Mouse (Mus musculus): ENCODE data around the gene Dgke. TPM values are rescaled to one million over a fixed set of nuclear protein-coding genes. Genes with fewer than 3 reads are reported as not detected.

Dgke gene
- polyA plus RNA-seq, 1 experiment from 2014 or later, result 5.5 TPM

- Histone ChIP-seq H3K27me3 (ENCODE audit: insufficient read depth, low read length) (no peaks in the 10 kb centered on the region), H3K27ac (ENCODE audit: low read depth) (no peak overlapping the region), H3K4me2 (no peak overlapping the region), H3K4me3 (ENCODE audit: low read depth, low read length) (no peak overlapping the region), H3K9me3 (ENCODE audit: low read depth, low read length) (no peaks in the 10 kb centered on the region), H3K9ac (no peak overlapping the region), H3K36me3 (ENCODE audit: insufficient read depth) (peaks cover 12% of the 10 kb centered on the region), H3K4me1 (ENCODE audit: insufficient read depth) (peaks cover 6% of the 10 kb centered on the region)
- TF ChIP-seq CTCF (IDR thresholded peaks at IDR 0.05; ENCODE audit: low read depth), result peak; percentile 42
- DNase-seq (peak; percentile 44), ATAC-seq (ENCODE audit: insufficient read depth) (no peak)
- 68% methylated on average over 9 of the region's 9 CpGs for WGBS
Observed at GRCm38 (mm10) chr11:89020681-89021305, 45.9 kb downstream of the Dgke start.

GRCm38 (mm10) chr11:89017514-89018182 lies 49.0 kb downstream of the Dgke start:
- no peak overlapping the region for H3K4me2 ChIP-seq
- ATAC-seq (ENCODE audit: insufficient read depth) (no peak), DNase-seq (no peak)
- no peaks in the 10 kb centered on the region for H3K27me3 ChIP-seq (ENCODE audit: insufficient read depth, low read length)
- no peaks in the 10 kb centered on the region; the same call in 1 of the 2 replicates for H3K4me1 ChIP-seq (ENCODE audit: insufficient read depth)
- no peaks in the 10 kb centered on the region for H3K9me3 ChIP-seq (ENCODE audit: low read depth, low read length)
- H3K36me3 ChIP-seq (ENCODE audit: insufficient read depth), result peaks cover 24% of the 10 kb centered on the region
- H3K9ac ChIP-seq, result no peak overlapping the region
- TF ChIP-seq CTCF (IDR thresholded peaks at IDR 0.05; ENCODE audit: low read depth), result no peak
- WGBS, result 76% methylated on average over 9 of the region's 9 CpGs
- no peak overlapping the region for H3K4me3 ChIP-seq (ENCODE audit: low read depth, low read length)
- no peak overlapping the region for H3K27ac ChIP-seq (ENCODE audit: low read depth)

GRCm38 (mm10) chr11:89012241-89012640 lies 54.4 kb downstream of the Dgke start:
- no peak for ATAC-seq (ENCODE audit: insufficient read depth)
- 84% methylated on average over 5 of the region's 5 CpGs for WGBS

GRCm38 (mm10) chr11:89009496-89009895 lies 57.2 kb downstream of the Dgke start:
- no peak for ATAC-seq (ENCODE audit: insufficient read depth)
- no peaks in the 10 kb centered on the region for H3K4me1 ChIP-seq (ENCODE audit: insufficient read depth)
- H3K9me3 ChIP-seq (ENCODE audit: low read depth, low read length), result no peaks in the 10 kb centered on the region
- peaks cover 36% of the 10 kb centered on the region for H3K36me3 ChIP-seq (ENCODE audit: insufficient read depth)
- no peaks in the 10 kb centered on the region for H3K27me3 ChIP-seq (ENCODE audit: insufficient read depth, low read length)
- H3K4me3 ChIP-seq (ENCODE audit: low read depth, low read length), result no peak overlapping the region
- H3K27ac ChIP-seq (ENCODE audit: low read depth), result no peak overlapping the region
- WGBS, result 67% methylated on average over 7 of the region's 7 CpGs
- H3K9ac ChIP-seq, result no peak overlapping the region
- H3K4me2 ChIP-seq, result no peak overlapping the region
- TF ChIP-seq CTCF (IDR thresholded peaks at IDR 0.05; ENCODE audit: low read depth), result no peak
- DNase-seq, result peak; percentile 11

More at GRCm38 (mm10) chr11:89012241-89012640, 54.4 kb downstream of the Dgke start:
- no peaks in the 10 kb centered on the region for H3K27me3 ChIP-seq (ENCODE audit: insufficient read depth, low read length)
- peaks cover 41% of the 10 kb centered on the region for H3K36me3 ChIP-seq (ENCODE audit: insufficient read depth)
- H3K9me3 ChIP-seq (ENCODE audit: low read depth, low read length), result no peaks in the 10 kb centered on the region
- DNase-seq, result no peak
- no peak overlapping the region for H3K27ac ChIP-seq (ENCODE audit: low read depth)
- H3K4me3 ChIP-seq (ENCODE audit: low read depth, low read length), result no peak overlapping the region
- H3K4me2 ChIP-seq, result no peak overlapping the region
- H3K4me1 ChIP-seq (ENCODE audit: insufficient read depth), result no peaks in the 10 kb centered on the region
- no peak overlapping the region for H3K9ac ChIP-seq
- no peak for TF ChIP-seq CTCF (IDR thresholded peaks at IDR 0.05; ENCODE audit: low read depth)

GRCm38 (mm10) chr11:89009066-89009465 lies 57.6 kb downstream of the Dgke start:
- Histone ChIP-seq H3K27me3 (ENCODE audit: insufficient read depth, low read length) (no peaks in the 10 kb centered on the region), H3K27ac (ENCODE audit: low read depth) (no peak overlapping the region), H3K4me2 (no peak overlapping the region), H3K9ac (no peak overlapping the region), H3K36me3 (ENCODE audit: insufficient read depth) (peaks cover 36% of the 10 kb centered on the region), H3K4me3 (ENCODE audit: low read depth, low read length) (no peak overlapping the region), H3K4me1 (ENCODE audit: insufficient read depth) (no peaks in the 10 kb centered on the region), H3K9me3 (ENCODE audit: low read depth, low read length) (no peaks in the 10 kb centered on the region)
- TF ChIP-seq CTCF (IDR thresholded peaks at IDR 0.05; ENCODE audit: low read depth), result no peak
- WGBS, result 84% methylated on average over 9 of the region's 9 CpGs
- DNase-seq, result no peak
- no peak for ATAC-seq (ENCODE audit: insufficient read depth)

GRCm38 (mm10) chr11:89007582-89007981 lies 59.1 kb downstream of the Dgke start:
- WGBS, result 75% methylated on average over 3 of the region's 3 CpGs
- Histone ChIP-seq H3K4me3 (ENCODE audit: low read depth, low read length) (no peak overlapping the region), H3K9me3 (ENCODE audit: low read depth, low read length) (no peaks in the 10 kb centered on the region), H3K9ac (no peak overlapping the region), H3K27me3 (ENCODE audit: insufficient read depth, low read length) (no peaks in the 10 kb centered on the region), H3K27ac (ENCODE audit: low read depth) (no peak overlapping the region), H3K4me1 (ENCODE audit: insufficient read depth) (peaks cover 5% of the 10 kb centered on the region; the same call in 1 of the 2 replicates), H3K36me3 (ENCODE audit: insufficient read depth) (peaks cover 23% of the 10 kb centered on the region), H3K4me2 (no peak overlapping the region)
- no peak for TF ChIP-seq CTCF (IDR thresholded peaks at IDR 0.05; ENCODE audit: low read depth)
- DNase-seq, result no peak
- no peak for ATAC-seq (ENCODE audit: insufficient read depth)

GRCm38 (mm10) chr11:89006404-89006803 lies 60.2 kb downstream of the Dgke start:
- no peak overlapping the region for H3K9ac ChIP-seq
- H3K36me3 ChIP-seq (ENCODE audit: insufficient read depth), result peaks cover 14% of the 10 kb centered on the region
- no peaks in the 10 kb centered on the region for H3K27me3 ChIP-seq (ENCODE audit: insufficient read depth, low read length)
- no peak overlapping the region for H3K4me3 ChIP-seq (ENCODE audit: low read depth, low read length)
- no peak for DNase-seq
- H3K4me1 ChIP-seq (ENCODE audit: insufficient read depth), result peaks cover 9% of the 10 kb centered on the region; the same call in 1 of the 2 replicates
- no peak for TF ChIP-seq CTCF (IDR thresholded peaks at IDR 0.05; ENCODE audit: low read depth)
- H3K9me3 ChIP-seq (ENCODE audit: low read depth, low read length), result no peaks in the 10 kb centered on the region
- no peak for ATAC-seq (ENCODE audit: insufficient read depth)
- H3K4me2 ChIP-seq, result no peak overlapping the region
- H3K27ac ChIP-seq (ENCODE audit: low read depth), result no peak overlapping the region

All from lung, embryonic 14.5 days (tissue).